11 mouse cellular contexts compared by ENCODE assay signal in genomic region chr3:97764152-97764551, GRCm38 (mm10).
A peak's percentile ranks its signal among the peaks of the same experiment; 100 is the strongest.
DNase-seq lines count a peak whose midpoint lies in the region; ATAC-seq lines count a peak whose summit lies in the region.
"Had no signal": no experiment of that assay in that cellular context is flagged by ENCODE, and none has a peak within 500 bp of the region (broad histone marks: within the 10 kb centered on the region; RNA-seq: fewer than 3 reads in every experiment).

No protein-coding gene starts in this region.

- no peak overlapping the region for H3K27ac ChIP-seq in liver, embryonic 15.5 days (replicated peaks)
- H3K27ac ChIP-seq in liver, embryonic 12.5 days = no peak overlapping the region
- H3K27ac ChIP-seq in hindbrain, embryonic 16.5 days (ENCODE audit: low read depth, low read length) = no peak overlapping the region
- no peak overlapping the region for H3K27ac ChIP-seq in stomach, embryonic 14.5 days (ENCODE audit: low read length)

- intact Hi-C loops in heart, postnatal 36 days (cut with DNase I) = no loop called here

- H3K4me3 ChIP-seq in liver, embryonic 15.5 days (replicated peaks) = no peak overlapping the region
- H3K4me3 ChIP-seq in liver, embryonic 12.5 days = no peak overlapping the region
- peak overlapping the region; percentile 33 for H3K4me3 ChIP-seq in hindbrain, embryonic 16.5 days (ENCODE audit: low read length)
- no peak overlapping the region for H3K4me3 ChIP-seq in stomach, embryonic 14.5 days (ENCODE audit: low read depth, low read length)
- H3K4me3 ChIP-seq: megakaryocyte, embryonic 14.5 days had no signal

- H3K9ac ChIP-seq in liver, embryonic 15.5 days = no peak overlapping the region
- H3K9ac ChIP-seq in liver, embryonic 12.5 days = no peak overlapping the region
- H3K9ac ChIP-seq in hindbrain, embryonic 16.5 days (ENCODE audit: low read depth, low read length) = peak overlapping the region; percentile 28; the same call in 1 of the 2 replicates
- no peak overlapping the region for H3K9ac ChIP-seq in stomach, embryonic 14.5 days (replicated peaks; ENCODE audit: low read depth, low read length)

- peaks cover 15% of the 10 kb centered on the region for H3K4me1 ChIP-seq in liver, embryonic 15.5 days (replicated peaks)
- peaks cover 21% of the 10 kb centered on the region; the same call in 1 of the 2 replicates for H3K4me1 ChIP-seq in liver, embryonic 12.5 days
- peaks cover 35% of the 10 kb centered on the region for H3K4me1 ChIP-seq in hindbrain, embryonic 16.5 days (ENCODE audit: control insufficient read depth, insufficient read depth, low read depth, low read length)
- H3K4me1 ChIP-seq in stomach, embryonic 14.5 days (ENCODE audit: control insufficient read depth, insufficient read depth, low read length) = peaks cover 16% of the 10 kb centered on the region; the same call in 1 of the 2 replicates

- no peak for ATAC-seq in liver, embryonic 15.5 days (ENCODE audit: insufficient read depth)
- ATAC-seq in liver, embryonic 12.5 days = no peak
- no peak for ATAC-seq in hindbrain, embryonic 16.5 days
- no peak for ATAC-seq in stomach, embryonic 14.5 days (ENCODE audit: insufficient number of reproducible peaks, insufficient read depth, low FRiP score, low read depth)
- ATAC-seq: activated CD4-positive, CD25-positive, alpha-beta regulatory T cell, adult 4 months had no signal

- WGBS in liver, embryonic 15.5 days (ENCODE audit: insufficient replicate concordance) = 65% methylated on average over 5 of the region's 5 CpGs
- WGBS in liver, embryonic 12.5 days (ENCODE audit: insufficient replicate concordance) = 73% methylated on average over 5 of the region's 5 CpGs
- 55% methylated on average over 5 of the region's 5 CpGs for WGBS in hindbrain, embryonic 16.5 days
- WGBS in stomach, embryonic 14.5 days = 57% methylated on average over 5 of the region's 5 CpGs

- H3K27me3 ChIP-seq in liver, embryonic 15.5 days = peaks cover 27% of the 10 kb centered on the region
- H3K27me3 ChIP-seq in liver, embryonic 12.5 days (replicated peaks) = peaks cover 16% of the 10 kb centered on the region
- H3K27me3 ChIP-seq in hindbrain, embryonic 16.5 days (replicated peaks; ENCODE audit: control insufficient read depth, insufficient read depth, low read length) = no peaks in the 10 kb centered on the region
- H3K27me3 ChIP-seq in stomach, embryonic 14.5 days (ENCODE audit: control insufficient read depth, insufficient read depth, low read length) = no peaks in the 10 kb centered on the region

- DNase-seq in kidney, postnatal 25 days = peak; percentile 72 to 73
- DNase-seq in adrenal gland, adult (ENCODE audit: inconsistent age in 2 of 2, low spot score in 1 of 2) = no peak
- DNase-seq in heart, postnatal 36 days = no peak
- DNase-seq: cerebellum, adult 2 months; thymus, postnatal 25 days had no signal

- H3K4me2 ChIP-seq in liver, embryonic 15.5 days = 0 out of 2 replicates have a peak overlapping the region, but pooled peaks have one; percentile 4
- no peak overlapping the region for H3K4me2 ChIP-seq in liver, embryonic 12.5 days
- H3K4me2 ChIP-seq in hindbrain, embryonic 16.5 days (ENCODE audit: low read length) = peak overlapping the region; percentile 56
- peak overlapping the region; percentile 15 for H3K4me2 ChIP-seq in stomach, embryonic 14.5 days (replicated peaks; ENCODE audit: low read depth, low read length)

- H3K9me3 ChIP-seq in liver, embryonic 15.5 days (replicated peaks) = no peaks in the 10 kb centered on the region
- H3K9me3 ChIP-seq in liver, embryonic 12.5 days (replicated peaks) = no peaks in the 10 kb centered on the region
- H3K9me3 ChIP-seq in hindbrain, embryonic 16.5 days (ENCODE audit: control insufficient read depth, low read length) = no peaks in the 10 kb centered on the region
- H3K9me3 ChIP-seq in stomach, embryonic 14.5 days (ENCODE audit: control insufficient read depth, low read depth, low read length) = no peaks in the 10 kb centered on the region
- H3K9me3 ChIP-seq: megakaryocyte, embryonic 14.5 days had no signal

- no peaks in the 10 kb centered on the region for H3K36me3 ChIP-seq in liver, embryonic 15.5 days (replicated peaks)
- no peaks in the 10 kb centered on the region for H3K36me3 ChIP-seq in liver, embryonic 12.5 days
- H3K36me3 ChIP-seq in hindbrain, embryonic 16.5 days (ENCODE audit: control insufficient read depth, insufficient read depth, low read length) = no peaks in the 10 kb centered on the region
- H3K36me3 ChIP-seq in stomach, embryonic 14.5 days (ENCODE audit: control insufficient read depth, insufficient read depth, low read length) = no peaks in the 10 kb centered on the region

Comparison
In these comparisons a context has a peak if more than half of its experiments do, and no peak if none do; other contexts are left out.
1. DNase-seq: peak in kidney, postnatal 25 days (2 of 2); none in adrenal gland, adult (0 of 2) and heart, postnatal 36 days (0 of 2).